Mouse (Mus musculus): ENCODE measurements around the gene Ypel1. TPM values are rescaled to one million over a fixed set of nuclear protein-coding genes. Genes with fewer than 3 reads are reported as not detected.

Gene Ypel1
- total RNA-seq, 2 experiments from 2014 or later = 36.4 to 40.6 TPM

- peak in 1 of 2 experiments; percentile 44 for DNase-seq (ENCODE audit: extremely low spot score in 1 of 2, low spot score in 2 of 2)
- intact Hi-C loops (cut with DNase I) = no loop called here
- TF ChIP-seq CTCF (IDR thresholded peaks at IDR 0.05) = no peak; the same call in 1 of the 2 replicates
- Histone ChIP-seq H3K4me3 (no peak overlapping the region), H3K27ac (no peak overlapping the region; the same call in 1 of the 2 replicates)
Observed at GRCm38 (mm10) chr16:17055584-17055983, 13.9 kb upstream of the Ypel1 start.

- no peak overlapping the region for H3K4me3 ChIP-seq
- intact Hi-C loops (cut with DNase I) = no loop called here
- no peak overlapping the region for H3K27ac ChIP-seq
- TF ChIP-seq CTCF (IDR thresholded peaks at IDR 0.05) = no peak
- DNase-seq (ENCODE audit: extremely low spot score in 1 of 2, low spot score in 2 of 2) = no peak
Observed at GRCm38 (mm10) chr16:17062338-17062737, 7.2 kb upstream of the Ypel1 start.

DNA sequence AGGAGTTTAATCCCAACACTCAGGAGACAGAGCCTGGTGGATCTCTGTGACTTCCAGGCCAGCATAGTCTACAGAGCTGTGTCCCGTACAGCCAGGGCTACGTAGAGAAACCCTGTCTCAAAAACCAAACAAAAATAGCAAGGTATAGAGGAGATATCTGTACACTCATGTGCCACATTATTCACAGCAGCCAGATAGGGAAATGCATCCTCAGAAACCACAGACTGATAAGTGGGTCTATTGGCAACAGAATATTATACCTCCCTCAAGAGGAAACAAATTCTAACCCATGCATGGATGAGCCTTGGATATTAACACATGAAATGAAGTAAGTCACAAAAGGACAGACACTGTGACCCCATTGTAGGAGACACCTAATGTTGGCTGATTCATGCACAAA, 1.9 kb upstream of the Ypel1 start:
- intact Hi-C loops (cut with DNase I) = no loop called here
- TF ChIP-seq CTCF (IDR thresholded peaks at IDR 0.05) = no peak
- no peak for DNase-seq (ENCODE audit: extremely low spot score in 1 of 2, low spot score in 2 of 2)
- H3K27ac ChIP-seq = no peak overlapping the region
- H3K4me3 ChIP-seq = no peak overlapping the region

DNA sequence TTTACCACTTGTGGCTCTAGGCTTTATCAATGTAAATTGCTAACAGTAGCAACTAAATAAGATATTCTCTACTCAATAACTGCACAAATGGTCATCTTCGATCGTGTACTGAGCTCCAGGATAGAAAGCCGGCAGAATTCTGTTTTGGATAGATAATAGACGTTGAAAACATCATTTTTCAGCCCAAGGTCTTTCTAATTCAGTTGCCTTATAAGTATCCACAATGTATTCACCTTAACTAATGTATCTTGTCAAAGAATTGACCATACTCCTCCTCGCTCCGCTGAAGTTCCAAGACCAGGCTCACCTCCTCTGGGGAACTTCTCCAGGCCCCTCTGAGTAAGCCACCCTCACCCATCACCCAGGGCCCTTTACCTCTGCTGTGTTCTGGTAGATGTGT, 1.2 kb downstream of the Ypel1 start:
- no peak for TF ChIP-seq CTCF (IDR thresholded peaks at IDR 0.05)
- peak overlapping the region; percentile 71 for H3K4me3 ChIP-seq
- DNase-seq (ENCODE audit: extremely low spot score in 1 of 2, low spot score in 2 of 2) = no peak
- intact Hi-C loops (cut with DNase I) = loop anchor here (2.0 to 5.0 kb wide), 3 partner anchors 84 to 207 kb away; partner anchors contain the start of gene Tmem191c
- no peak overlapping the region for H3K27ac ChIP-seq

- H3K4me3 ChIP-seq = no peak overlapping the region
- intact Hi-C loops (cut with DNase I) = loop anchor here (5.0 kb wide), 2 partner anchors 146 to 204 kb away; partner anchors contain the start of gene Tmem191c
- no peak overlapping the region for H3K27ac ChIP-seq
- no peak for DNase-seq (ENCODE audit: extremely low spot score in 1 of 2, low spot score in 2 of 2)
- TF ChIP-seq CTCF (IDR thresholded peaks at IDR 0.05) = no peak
Observed at GRCm38 (mm10) chr16:17073000-17073399, 3.5 kb downstream of the Ypel1 start.

DNA sequence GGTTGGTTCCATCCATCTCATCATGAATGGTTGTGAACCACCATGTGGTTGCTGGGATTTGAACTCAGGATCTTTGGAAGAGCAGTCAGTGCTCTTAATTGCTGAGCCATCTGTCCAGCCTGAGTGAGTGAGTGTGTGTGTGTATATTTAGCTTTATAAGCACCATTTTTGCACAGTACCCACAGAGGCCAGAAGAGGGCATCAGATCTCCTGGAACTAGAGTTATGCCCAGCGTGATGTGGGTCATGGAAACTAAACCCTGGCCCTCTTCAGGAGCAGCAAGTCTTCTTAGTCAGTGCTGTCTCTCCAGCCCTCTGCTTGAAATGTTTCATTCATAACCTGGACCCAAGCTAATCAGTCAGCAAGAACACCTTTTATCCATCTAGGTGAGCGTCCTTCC, 6.8 kb downstream of the Ypel1 start:
- no peak overlapping the region for H3K4me3 ChIP-seq
- peak; percentile 13 for TF ChIP-seq CTCF (IDR thresholded peaks at IDR 0.05)
- intact Hi-C loops (cut with DNase I) = no loop called here

GRCm38 (mm10) chr16:17076869-17077268, 7.4 kb downstream of the Ypel1 start:
- no peak overlapping the region for H3K27ac ChIP-seq
- TF ChIP-seq CTCF (IDR thresholded peaks at IDR 0.05) = peak; percentile 2

More for the DNA sequence above, 6.8 kb downstream of the Ypel1 start:
- no peak for DNase-seq (ENCODE audit: extremely low spot score in 1 of 2, low spot score in 2 of 2)
- no peak overlapping the region for H3K27ac ChIP-seq

DNA sequence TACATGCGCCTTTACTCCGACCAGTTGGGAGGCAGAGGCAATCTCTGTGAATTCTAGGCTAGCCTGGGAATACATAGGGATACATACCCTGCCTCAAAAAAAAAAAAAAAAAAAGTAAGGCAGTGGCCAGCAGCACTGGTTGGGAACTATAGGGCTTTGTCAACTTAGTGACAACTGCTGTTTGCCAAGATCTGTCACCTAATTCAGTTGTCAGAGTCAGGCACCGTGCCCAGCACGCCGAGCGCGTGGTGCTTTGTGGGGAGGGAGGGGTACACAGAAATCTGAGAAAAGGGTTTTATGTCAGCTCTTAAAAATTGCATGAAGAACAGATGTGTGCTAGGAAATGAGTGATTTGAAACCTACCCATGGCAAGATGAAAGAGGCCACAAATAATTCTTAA, 8.6 kb downstream of the Ypel1 start:
- no peak for TF ChIP-seq CTCF (IDR thresholded peaks at IDR 0.05)
- no peak for DNase-seq (ENCODE audit: extremely low spot score in 1 of 2, low spot score in 2 of 2)
- intact Hi-C loops (cut with DNase I) = no loop called here
- Histone ChIP-seq H3K27ac (no peak overlapping the region), H3K4me3 (no peak overlapping the region)

More at GRCm38 (mm10) chr16:17076869-17077268, 7.4 kb downstream of the Ypel1 start:
- no peak for DNase-seq (ENCODE audit: extremely low spot score in 1 of 2, low spot score in 2 of 2)
- H3K4me3 ChIP-seq = no peak overlapping the region
- intact Hi-C loops (cut with DNase I) = no loop called here

GRCm38 (mm10) chr16:17082121-17082792, 12.8 kb downstream of the Ypel1 start:
- DNase-seq (ENCODE audit: extremely low spot score in 1 of 2, low spot score in 2 of 2) = no peak
- intact Hi-C loops (cut with DNase I) = no loop called here
- no peak overlapping the region for H3K27ac ChIP-seq
- H3K4me3 ChIP-seq = no peak overlapping the region
- TF ChIP-seq CTCF (IDR thresholded peaks at IDR 0.05) = no peak

DNA sequence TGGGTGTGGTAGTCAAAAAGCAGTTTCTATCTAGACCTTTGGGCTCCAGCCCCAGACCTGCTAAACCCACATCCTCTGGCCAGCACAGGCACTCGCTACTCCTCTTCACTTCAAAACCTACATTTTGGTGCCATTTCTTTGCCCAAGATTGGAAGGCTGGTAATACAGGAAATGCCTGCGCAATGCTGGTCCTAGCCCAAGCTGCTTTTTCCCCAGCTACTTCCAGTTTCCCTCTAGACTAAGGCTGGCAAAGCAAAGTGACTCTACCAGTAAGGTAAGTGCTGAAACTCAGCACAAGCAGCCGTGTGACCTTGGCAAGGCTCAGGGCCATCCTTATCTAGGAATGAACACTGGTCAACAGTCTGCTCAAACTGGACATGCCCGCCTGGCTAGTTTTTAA, 16.1 kb downstream of the Ypel1 start:
- no peak for TF ChIP-seq CTCF (IDR thresholded peaks at IDR 0.05)
- Histone ChIP-seq H3K4me3 (no peak overlapping the region), H3K27ac (no peak overlapping the region; the same call in 1 of the 2 replicates)
- intact Hi-C loops (cut with DNase I) = no loop called here
- DNase-seq (ENCODE audit: extremely low spot score in 1 of 2, low spot score in 2 of 2) = no peak

- H3K27ac ChIP-seq = peak overlapping the region; percentile 76; the same call in 1 of the 2 replicates
- no peak overlapping the region for H3K4me3 ChIP-seq
- intact Hi-C loops (cut with DNase I) = no loop called here
- no peak for DNase-seq (ENCODE audit: extremely low spot score in 1 of 2, low spot score in 2 of 2)
- TF ChIP-seq CTCF (IDR thresholded peaks at IDR 0.05) = no peak
Observed at GRCm38 (mm10) chr16:17086241-17086640, 16.7 kb downstream of the Ypel1 start.

DNA sequence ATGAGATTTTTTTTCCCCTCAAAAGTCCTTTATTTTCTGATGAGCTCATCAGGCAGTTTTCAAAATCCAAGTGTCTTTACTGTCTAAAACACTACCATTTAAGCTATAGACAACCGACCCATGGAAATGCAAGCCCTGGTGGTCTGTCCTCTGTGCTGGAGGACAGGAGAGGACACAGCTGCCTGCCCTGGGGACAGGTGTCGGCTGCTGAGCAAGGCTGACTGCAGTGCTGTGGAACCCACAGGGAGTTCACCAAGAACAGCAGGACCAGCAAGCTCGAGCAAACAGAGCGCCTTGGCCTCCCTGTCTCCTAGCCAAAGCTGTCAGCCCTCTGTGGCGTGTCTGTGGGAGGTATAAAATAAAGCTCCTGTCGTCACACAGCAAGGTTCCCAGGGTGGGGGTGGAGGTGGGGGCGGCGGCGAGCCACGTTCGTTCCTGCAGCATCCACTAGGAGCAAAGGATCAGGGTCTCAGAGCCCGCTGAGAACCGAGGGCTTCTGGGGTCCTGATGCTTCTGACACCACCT, 17.2 kb downstream of the Ypel1 start:
- peak overlapping the region; percentile 76 for H3K27ac ChIP-seq
- H3K4me3 ChIP-seq = no peak overlapping the region
- intact Hi-C loops (cut with DNase I) = no loop called here
- peak; percentile 43 to 44 for DNase-seq (ENCODE audit: extremely low spot score in 1 of 2, low spot score in 2 of 2)
- peak; percentile 9 for TF ChIP-seq CTCF (IDR thresholded peaks at IDR 0.05)

DNA sequence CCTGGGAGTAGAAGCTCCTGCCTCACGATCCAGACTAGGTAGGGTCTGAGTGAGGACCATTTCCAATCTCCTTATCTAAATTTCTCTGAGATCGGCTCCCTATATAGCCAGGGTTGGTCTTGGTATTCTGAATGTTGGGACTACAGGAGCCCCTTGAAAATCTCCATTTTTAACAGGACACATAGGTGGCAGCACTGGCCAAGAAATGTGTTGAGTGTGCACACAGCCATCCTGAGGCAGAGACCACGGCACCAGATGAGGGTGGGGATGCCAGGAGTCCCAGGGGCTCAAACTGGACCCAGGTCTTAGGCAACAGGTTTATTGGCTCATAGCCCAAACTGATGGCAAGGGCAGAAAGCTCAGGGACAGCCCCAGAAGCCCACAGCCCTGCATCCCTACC, 18.9 kb downstream of the Ypel1 start:
- peak; percentile 34 for TF ChIP-seq CTCF (IDR thresholded peaks at IDR 0.05)
- no peak overlapping the region for H3K27ac ChIP-seq
- DNase-seq (ENCODE audit: extremely low spot score in 1 of 2, low spot score in 2 of 2) = no peak
- intact Hi-C loops (cut with DNase I) = no loop called here
- H3K4me3 ChIP-seq = no peak overlapping the region

Measured in left cerebral cortex, adult 2 months (tissue).